Mouse (Mus musculus) heart, adult 8-10 months (tissue): ENCODE measurements around the gene Vwce. TPM values are rescaled to one million over a fixed set of nuclear protein-coding genes. Genes with fewer than 3 reads are reported as not detected.

Source experiments
- DNase-seq: peaks from one replicate; pipeline ENCODE4 v3.0.0; 2022; ENCODE audit warnings: low spot score
- total RNA-seq, 4 experiments: library from RNA; stranded (reverse); gene quantifications; 2 replicates each; pipeline ENCODE4 v1.2.4; 2022

Gene Vwce
- total RNA-seq, 4 experiments from 2014 or later = not detected

- peak; percentile 55 for DNase-seq
Observed at GRCm38 (mm10) chr19:10714682-10715475, 80.9 kb downstream of the Vwce start.

GRCm38 (mm10) chr19:10715476-10715875 lies 81.5 kb downstream of the Vwce start:
- DNase-seq = no peak

Other genes starting within 250 kb of the Vwce start
- 10 to 100 TPM; 33.2 to 39.1 (median 35.8) TPM for gene Syt7, start 245.1 kb upstream of the Vwce start, total RNA-seq
- gene Lrrc10b, start 176.7 kb upstream of the Vwce start, total RNA-seq = 1 to 10 TPM in 2 of 4 experiments, under 1 TPM in 2; 0.38 to 6.4 (median 1.9) TPM
- under 1 TPM in 3 of 4 experiments, not detected in 1; 0.22 to 0.38 (median 0.28) TPM for gene Ppp1r32, start 151.3 kb upstream of the Vwce start, total RNA-seq
- gene Cpsf7, start 108.9 kb upstream of the Vwce start, total RNA-seq = 10 to 100 TPM; 19.5 to 23.3 (median 21.8) TPM
- 10 to 100 TPM; 70.8 to 93.2 (median 82.9) TPM for gene Sdhaf2, start 108.1 kb upstream of the Vwce start, total RNA-seq
- gene Tmem216, start 78.0 kb upstream of the Vwce start, total RNA-seq = 1 to 10 TPM; 4.1 to 8.3 (median 5.7) TPM
- gene Cyb561a3, start 57.0 kb upstream of the Vwce start, total RNA-seq = 10 to 100 TPM; 11.1 to 12.9 (median 12.0) TPM
- gene Tmem138, start 56.9 kb upstream of the Vwce start, total RNA-seq = 1 to 10 TPM; 1.6 to 4.0 (median 2.3) TPM
- gene Ddb1, start 28.9 kb upstream of the Vwce start, total RNA-seq = 100 to 1,000 TPM; 132 to 146 (median 139) TPM
- gene Tkfc, start 28.6 kb upstream of the Vwce start, total RNA-seq = 10 to 100 TPM in 2 of 4 experiments, 1 to 10 TPM in 2; 9.4 to 11.3 (median 10.2) TPM
- gene Pga5, start 43.9 kb downstream of the Vwce start, total RNA-seq = not detected
- gene Vps37c, start 54.5 kb downstream of the Vwce start, total RNA-seq = 10 to 100 TPM; 21.0 to 25.1 (median 23.0) TPM
- gene Cd5, start 104.8 kb downstream of the Vwce start, total RNA-seq = under 1 TPM; 0.16 to 0.26 (median 0.21) TPM
- gene Cd6, start 195.8 kb downstream of the Vwce start, total RNA-seq = under 1 TPM in 1 of 4 experiments, not detected in 3; 0.37 TPM
- gene Slc15a3, start 205.5 kb downstream of the Vwce start, total RNA-seq = 1 to 10 TPM; 1.7 to 2.7 (median 2.1) TPM
- gene Tmem132a, start 235.7 kb downstream of the Vwce start, total RNA-seq = 10 to 100 TPM in 3 of 4 experiments, 1 to 10 TPM in 1; 9.2 to 11.3 (median 10.9) TPM
- 100 to 1,000 TPM; 103 to 117 (median 104) TPM for gene Tmem109, start 247.8 kb downstream of the Vwce start, total RNA-seq